Mouse (Mus musculus) brain, embryonic 14.5 days (tissue): ENCODE results near the gene Gipc2. TPM values are rescaled to one million over a fixed set of nuclear protein-coding genes. Genes with fewer than 3 reads are reported as not detected.

Experiments
- DNase-seq: peaks from one replicate; pipeline ENCODE4 v3.0.0-alpha.2; 2011; ENCODE audit warnings: low read depth
- CTCF ChIP-seq: fragments of 200-500 bp; IDR thresholded peaks from 2 replicates; pipeline ENCODE4 v1.5.1; 2012; ENCODE audit warnings: inconsistent platforms, mild to moderate bottlenecking, moderate library complexity, borderline replicate concordance; ENCODE audit not compliant: insufficient read depth, insufficient read length; ENCODE audit errors: extremely low read depth
- POLR2A ChIP-seq: fragments of 200-500 bp; IDR thresholded peaks from 2 replicates; pipeline ENCODE4 v1.6.1; 2012; ENCODE audit warnings: mild to moderate bottlenecking, inconsistent platforms, borderline replicate concordance; ENCODE audit not compliant: poor library complexity, insufficient read depth, insufficient read length, severe bottlenecking; ENCODE audit errors: extremely low read depth
- polyA plus RNA-seq: library from polyadenylated mRNA; depleted of rRNA; stranded (reverse); fragments of >200 nt; gene quantifications from 2 replicates; pipeline ENCODE4 v1.2.3, GENCODE M21; 2012; rRNA removed

The Gipc2 gene
- polyA plus RNA-seq, 1 experiment, result 6.0 TPM

- no peak for DNase-seq
- TF ChIP-seq CTCF, result no peak
- TF ChIP-seq POLR2A, result no peak
Measured at GRCm38 (mm10) chr3:152051959-152052358, 114.1 kb downstream of the Gipc2 start.

DNA sequence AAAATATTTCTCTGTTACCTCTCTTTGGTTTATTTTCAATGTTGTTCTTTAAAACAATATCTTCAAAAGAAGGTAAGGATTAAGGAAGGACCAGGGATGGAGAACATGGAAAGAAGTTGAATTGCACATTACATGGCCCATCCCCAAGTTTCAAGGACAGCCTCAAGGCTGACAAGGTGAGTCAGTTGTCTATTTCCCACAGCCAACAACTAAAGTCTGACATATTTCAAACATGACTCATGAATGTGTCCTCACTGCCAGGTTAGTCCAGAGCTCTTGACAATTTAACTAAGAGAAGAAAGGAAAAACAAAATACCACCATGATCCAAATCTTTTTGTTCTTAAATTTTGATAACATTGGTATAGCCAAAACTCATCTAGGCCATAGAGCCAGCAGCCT lies 118.1 kb downstream of the Gipc2 start:
- TF ChIP-seq POLR2A (no peak), CTCF (no peak)
- DNase-seq, result no peak

GRCm38 (mm10) chr3:152046895-152047294 lies 119.1 kb downstream of the Gipc2 start:
- TF ChIP-seq POLR2A, result no peak
- DNase-seq, result no peak

Other genes starting within 250 kb of the Gipc2 start
- 15.9 and 20.7 TPM in 2 replicates for gene Dnajb4, start 44.1 kb upstream of the Gipc2 start, polyA plus RNA-seq
- 264 and 329 TPM in 2 replicates for gene Fubp1, start 44.2 kb upstream of the Gipc2 start, polyA plus RNA-seq
- 0.15 and 1.2 TPM in 2 replicates for gene Nexn, start 100.1 kb upstream of the Gipc2 start, polyA plus RNA-seq
- 21.2 and 24.8 TPM in 2 replicates for gene Miga1, start 174.2 kb upstream of the Gipc2 start, polyA plus RNA-seq
- 84.3 and 86.1 TPM in 2 replicates for gene Usp33, start 180.2 kb upstream of the Gipc2 start, polyA plus RNA-seq
- 31.6 and 33.7 TPM in 2 replicates for gene Zzz3, start 229.2 kb upstream of the Gipc2 start, polyA plus RNA-seq